Mouse (Mus musculus) hindbrain, embryonic 11.5 days (tissue): ENCODE data around the gene Pimreg. TPM values are rescaled to one million over a fixed set of nuclear protein-coding genes. Genes with fewer than 3 reads are reported as not detected.

Experiments
- ATAC-seq: fragments of 200-750 bp; cut with Nextera tagmentation; 2 replicates; pipeline ENCODE4 v1.8.0; 2017; ENCODE audit warnings: mild to moderate bottlenecking, moderate TSS enrichment, moderate library complexity; ENCODE audit not compliant: low FRiP score
- DNase-seq: peaks from one replicate; pipeline ENCODE4 v3.0.0-alpha.2; 2015; ENCODE audit warnings: low spot score
- H3K27ac ChIP-seq: fragments of 300-500 bp; sonication (generic); 2 replicates; pipeline ENCODE4 v1.5.1; 2014; ENCODE audit warnings: mild to moderate bottlenecking, low read depth, low read length
- H3K27me3 ChIP-seq: fragments of 300-500 bp; sonication (generic); 2 replicates; pipeline ENCODE4 v1.6.1; 2014; ENCODE audit warnings: mild to moderate bottlenecking, low read length, moderate library complexity, mixed read lengths; ENCODE audit not compliant: control insufficient read depth, insufficient read depth
- H3K36me3 ChIP-seq: fragments of 300-500 bp; sonication (generic); 2 replicates; pipeline ENCODE4 v1.6.1; 2014; ENCODE audit warnings: mild to moderate bottlenecking, low read length, moderate library complexity, mixed read lengths; ENCODE audit not compliant: control insufficient read depth, insufficient read depth
- H3K4me1 ChIP-seq: fragments of 300-500 bp; sonication (generic); replicated peaks from 2 replicates; pipeline ENCODE4 v1.6.1; 2014; ENCODE audit warnings: low read length, mixed read lengths; ENCODE audit not compliant: control insufficient read depth, insufficient read depth
- H3K4me2 ChIP-seq: fragments of 300-500 bp; sonication (generic); replicated peaks from 2 replicates; pipeline ENCODE4 v1.6.1; 2014; ENCODE audit warnings: mild to moderate bottlenecking, low read depth, low read length
- H3K4me3 ChIP-seq: fragments of 300-500 bp; sonication (generic); 2 replicates; pipeline ENCODE4 v1.5.1; 2014; ENCODE audit warnings: low read depth, low read length
- H3K9ac ChIP-seq: fragments of 300-500 bp; sonication (generic); 2 replicates; pipeline ENCODE4 v1.6.1; 2014; ENCODE audit warnings: low read depth, low read length
- H3K9me3 ChIP-seq: fragments of 300-500 bp; sonication (generic); 2 replicates; pipeline ENCODE4 v1.6.1; 2016; ENCODE audit warnings: low read length; ENCODE audit not compliant: control insufficient read depth
- WGBS: fragments of 180-500 bp; shearing (Covaris S2); extraction: QIAGEN DNeasy Blood & Tissue Kit; methylation state at CpG from one replicate; pipeline ENCODE4 v1.1.7; 2014; 5-methylcytosine and 5-hydroxymethylcytosine counted together
- polyA plus RNA-seq: library from polyadenylated mRNA; unstranded; fragments of >200 nt; fragmentation: Nextera tagmentation; extraction: Ambion mirVana; gene quantifications from 2 replicates; pipeline ENCODE4 v1.2.1, GENCODE M21; 2014

Gene Pimreg
- polyA plus RNA-seq, 1 experiment from 2014 or later: 158 TPM

DNA sequence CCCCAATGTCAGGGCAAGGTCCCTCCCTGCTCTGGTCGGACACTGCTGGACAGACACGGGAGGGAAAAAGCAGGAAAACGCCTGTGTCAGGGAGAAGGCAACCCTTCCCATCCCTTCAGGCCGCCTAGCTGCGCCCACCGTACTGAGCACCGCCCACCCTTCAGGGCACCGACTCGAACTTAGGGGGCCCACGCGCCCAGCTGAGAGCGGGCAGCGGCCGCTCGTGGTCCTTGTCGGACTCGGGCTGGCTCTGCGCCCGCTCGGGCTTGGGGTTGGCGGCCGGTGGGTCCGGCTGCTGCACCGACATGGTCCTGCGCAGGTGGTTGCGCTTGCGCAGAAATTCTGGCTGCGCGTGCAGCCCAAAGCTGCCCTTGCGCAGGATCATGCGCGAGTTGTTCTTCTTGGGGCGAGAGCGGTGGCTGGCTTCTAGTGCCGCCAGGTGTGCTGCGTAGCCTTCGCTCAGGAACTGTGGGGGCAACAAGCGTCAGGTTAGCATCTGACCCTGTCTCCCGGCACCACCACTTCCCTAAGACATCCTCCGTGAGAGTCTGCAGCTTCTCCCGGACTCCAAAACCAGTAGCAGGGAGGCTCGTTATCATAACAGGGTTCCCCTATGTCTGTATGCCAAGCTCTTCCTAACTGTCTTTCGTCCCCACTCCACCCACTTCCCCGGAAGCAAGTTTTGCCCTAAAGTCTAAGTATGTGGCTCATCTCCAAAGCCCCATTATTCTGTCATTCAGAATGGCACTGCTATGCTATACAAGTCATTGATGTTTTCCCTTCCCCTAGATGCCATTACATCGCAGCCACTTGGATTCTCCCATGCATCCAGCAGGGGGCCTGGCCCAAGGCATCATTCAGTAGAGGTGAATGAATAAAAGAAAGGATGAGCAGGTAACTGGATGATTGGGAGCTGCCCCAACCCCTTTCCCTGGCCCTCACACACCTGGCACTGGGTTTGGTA, 9.3 kb downstream of the Pimreg start:
- ATAC-seq (peak; percentile 53), DNase-seq (peak; percentile 65)
- 3% methylated on average over 45 of the region's 45 CpGs for WGBS
- Histone ChIP-seq H3K27ac (no peak overlapping the region), H3K9me3 (no peaks in the 10 kb centered on the region), H3K27me3 (peaks cover 14% of the 10 kb centered on the region), H3K4me3 (peak overlapping the region; percentile 51), H3K4me1 (no peaks in the 10 kb centered on the region; the same call in 1 of the 2 replicates), H3K9ac (peak overlapping the region; percentile 57), H3K36me3 (peaks cover 2% of the 10 kb centered on the region; the same call in 1 of the 2 replicates), H3K4me2 (peak overlapping the region; percentile 90)

DNA sequence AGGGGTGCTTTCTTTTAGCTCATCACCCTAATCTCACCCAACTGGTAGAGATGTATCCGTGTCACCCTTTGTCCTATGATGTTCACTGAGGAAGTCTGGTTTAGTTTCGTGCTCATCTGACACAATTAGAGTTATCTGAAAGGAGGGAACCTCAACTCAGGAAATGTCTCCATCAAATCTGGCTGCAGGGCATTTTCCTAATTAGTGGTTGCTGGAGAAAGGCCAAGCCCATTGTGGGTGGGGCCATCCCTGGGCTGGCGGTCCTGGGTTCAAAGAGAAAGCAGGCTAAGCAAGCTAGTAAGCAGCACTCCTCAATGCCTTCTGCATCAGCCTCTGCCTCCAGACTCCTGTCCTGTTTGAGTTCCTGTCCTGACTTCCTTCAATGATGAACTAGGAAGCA, 10.4 kb downstream of the Pimreg start:
- no peak overlapping the region for H3K4me3 ChIP-seq
- H3K4me2 ChIP-seq: no peak overlapping the region
- no peaks in the 10 kb centered on the region for H3K36me3 ChIP-seq
- H3K4me1 ChIP-seq: no peaks in the 10 kb centered on the region; the same call in 1 of the 2 replicates
- WGBS: 74% methylated on average over 3 of the region's 3 CpGs
- H3K9me3 ChIP-seq: no peaks in the 10 kb centered on the region
- no peak for DNase-seq
- H3K27ac ChIP-seq: no peak overlapping the region
- H3K9ac ChIP-seq: no peak overlapping the region
- ATAC-seq: no peak
- peaks cover 14% of the 10 kb centered on the region for H3K27me3 ChIP-seq

DNA sequence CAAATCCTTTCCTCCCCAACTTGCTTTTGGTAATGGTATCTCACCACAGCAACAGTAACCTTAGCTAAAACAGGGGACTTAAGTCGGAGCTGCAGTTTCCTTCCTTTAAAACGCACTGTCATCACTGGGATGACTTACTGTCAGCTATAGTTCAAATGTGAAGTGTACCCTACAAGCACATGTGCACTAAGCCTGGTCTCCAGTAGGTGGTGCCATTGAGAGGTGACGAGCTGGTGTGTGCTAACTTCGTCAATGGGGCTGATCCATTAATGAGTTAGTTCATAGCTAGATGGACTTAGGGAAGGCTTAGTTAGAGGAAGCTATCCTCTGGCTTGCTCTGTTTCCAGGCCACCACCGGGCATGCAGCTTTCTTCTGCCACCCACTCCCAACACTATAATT, 10.8 kb downstream of the Pimreg start:
- H3K4me2 ChIP-seq: no peak overlapping the region
- peaks cover 14% of the 10 kb centered on the region for H3K27me3 ChIP-seq
- WGBS: 16% methylated on average over 5 of the region's 5 CpGs
- peak; percentile 85 for DNase-seq
- no peaks in the 10 kb centered on the region; the same call in 1 of the 2 replicates for H3K4me1 ChIP-seq
- H3K9ac ChIP-seq: no peak overlapping the region
- peak; percentile 10; the same call in 1 of the 2 replicates for ATAC-seq
- H3K27ac ChIP-seq: no peak overlapping the region
- H3K9me3 ChIP-seq: no peaks in the 10 kb centered on the region
- no peaks in the 10 kb centered on the region for H3K36me3 ChIP-seq
- H3K4me3 ChIP-seq: no peak overlapping the region

DNA sequence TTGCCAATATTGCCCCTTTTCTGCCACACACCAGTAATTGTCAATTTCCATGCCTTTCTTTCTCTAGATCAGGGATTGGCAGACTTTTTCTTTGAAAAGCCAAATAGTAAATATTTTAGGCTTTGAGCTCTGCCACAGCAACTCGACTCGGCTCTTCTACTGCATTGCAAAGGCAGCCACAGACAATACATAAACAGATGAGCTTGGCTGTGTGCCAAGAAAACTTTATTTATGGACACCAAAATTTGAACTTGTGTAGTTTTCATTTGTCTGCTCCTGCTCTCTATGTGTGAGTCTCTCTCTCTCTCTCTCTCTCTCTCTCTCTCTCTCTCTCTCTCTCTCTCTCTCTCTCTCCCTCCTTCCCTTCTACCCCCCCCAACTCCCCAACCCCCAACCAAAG, 13.3 kb downstream of the Pimreg start:
- H3K4me2 ChIP-seq: no peak overlapping the region
- H3K36me3 ChIP-seq: no peaks in the 10 kb centered on the region
- ATAC-seq (no peak), DNase-seq (no peak)
- H3K9me3 ChIP-seq: no peaks in the 10 kb centered on the region
- no peaks in the 10 kb centered on the region; the same call in 1 of the 2 replicates for H3K4me1 ChIP-seq
- no peak overlapping the region for H3K9ac ChIP-seq
- 66% methylated on average over 2 of the region's 2 CpGs for WGBS
- peaks cover 5% of the 10 kb centered on the region; the same call in 1 of the 2 replicates for H3K27me3 ChIP-seq
- no peak overlapping the region for H3K27ac ChIP-seq
- H3K4me3 ChIP-seq: no peak overlapping the region

DNA sequence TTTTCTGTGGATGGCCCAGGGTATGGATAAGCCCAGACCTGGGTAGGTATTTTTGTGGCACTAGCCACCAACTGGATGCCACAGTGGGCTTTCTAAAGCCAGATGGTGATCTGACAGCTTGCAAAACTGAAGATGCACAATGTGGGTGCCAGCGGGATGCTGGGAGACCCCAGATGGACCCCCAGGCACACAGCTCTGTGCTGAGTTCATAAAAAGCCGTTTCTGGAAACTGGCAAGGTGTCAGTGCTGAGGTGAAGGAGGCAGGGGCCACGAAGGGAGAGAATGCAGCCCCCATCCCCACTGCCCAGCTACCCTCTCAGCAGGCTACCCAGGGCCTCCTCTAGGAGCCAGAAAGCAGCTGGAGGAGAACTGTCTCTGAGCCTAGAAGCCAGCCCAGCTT, 15.3 kb downstream of the Pimreg start:
- 85% methylated on average over 3 of the region's 3 CpGs for WGBS
- no peaks in the 10 kb centered on the region for H3K36me3 ChIP-seq
- no peak overlapping the region for H3K27ac ChIP-seq
- H3K9me3 ChIP-seq: no peaks in the 10 kb centered on the region
- H3K4me2 ChIP-seq: no peak overlapping the region
- H3K4me1 ChIP-seq: no peaks in the 10 kb centered on the region; the same call in 1 of the 2 replicates
- no peak overlapping the region for H3K9ac ChIP-seq
- no peak overlapping the region for H3K4me3 ChIP-seq
- ATAC-seq (no peak), DNase-seq (no peak)
- H3K27me3 ChIP-seq: no peaks in the 10 kb centered on the region

DNA sequence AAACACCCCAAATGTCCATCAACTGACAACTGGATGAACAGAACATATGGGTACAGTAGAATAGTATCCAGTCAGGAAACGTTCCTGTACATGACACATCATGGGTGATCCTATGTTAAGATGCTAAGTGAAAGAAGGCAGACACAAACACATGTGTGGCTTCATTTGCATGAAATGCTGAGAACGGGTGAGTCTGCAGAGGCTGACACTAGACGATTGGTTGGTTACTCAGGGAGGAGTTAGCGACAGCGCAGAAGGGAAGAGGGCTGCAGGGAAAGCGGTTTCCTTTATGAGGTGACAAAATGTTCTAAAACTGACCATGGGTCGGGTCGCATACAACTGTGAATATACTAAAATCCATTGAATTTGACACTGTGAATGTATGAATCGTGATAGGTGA, 18.6 kb downstream of the Pimreg start:
- Histone ChIP-seq H3K4me3 (no peak overlapping the region), H3K36me3 (no peaks in the 10 kb centered on the region), H3K4me1 (no peaks in the 10 kb centered on the region), H3K9ac (no peak overlapping the region), H3K9me3 (no peaks in the 10 kb centered on the region), H3K4me2 (no peak overlapping the region), H3K27ac (no peak overlapping the region), H3K27me3 (no peaks in the 10 kb centered on the region)
- WGBS: 83% methylated on average over 9 of the region's 9 CpGs
- ATAC-seq (no peak), DNase-seq (no peak)

DNA sequence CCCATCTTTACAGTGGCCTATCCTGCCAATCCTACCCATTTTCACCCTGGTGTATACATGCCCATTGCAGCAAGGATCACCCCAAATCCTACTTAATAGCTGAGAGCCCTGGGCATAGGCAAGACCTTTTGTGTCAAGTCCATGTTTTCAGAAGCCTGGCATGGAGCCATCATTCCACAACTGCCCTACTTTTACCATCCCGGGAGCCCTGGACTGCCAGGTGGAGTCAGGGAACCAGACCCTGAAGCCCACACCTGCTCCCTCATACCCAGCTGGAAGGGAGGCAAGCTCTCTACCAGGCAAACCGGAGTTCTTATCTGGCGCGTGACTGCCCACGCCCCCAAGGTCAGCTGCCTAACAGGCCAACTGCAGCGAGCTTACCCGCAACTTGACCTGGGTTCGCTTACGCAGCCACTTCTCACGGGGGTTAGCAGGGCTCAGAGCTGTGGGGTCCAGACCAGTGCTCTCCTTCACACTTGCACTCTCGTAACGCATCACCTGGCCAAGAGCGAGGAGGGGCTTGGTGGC, 19.3 kb downstream of the Pimreg start:
- WGBS: 86% methylated on average over 13 of the region's 13 CpGs
- no peaks in the 10 kb centered on the region for H3K27me3 ChIP-seq
- no peak overlapping the region for H3K4me3 ChIP-seq
- ATAC-seq (no peak), DNase-seq (no peak)
- no peak overlapping the region for H3K9ac ChIP-seq
- no peak overlapping the region for H3K4me2 ChIP-seq
- no peaks in the 10 kb centered on the region for H3K9me3 ChIP-seq
- no peak overlapping the region for H3K27ac ChIP-seq
- H3K36me3 ChIP-seq: no peaks in the 10 kb centered on the region
- H3K4me1 ChIP-seq: no peaks in the 10 kb centered on the region

DNA sequence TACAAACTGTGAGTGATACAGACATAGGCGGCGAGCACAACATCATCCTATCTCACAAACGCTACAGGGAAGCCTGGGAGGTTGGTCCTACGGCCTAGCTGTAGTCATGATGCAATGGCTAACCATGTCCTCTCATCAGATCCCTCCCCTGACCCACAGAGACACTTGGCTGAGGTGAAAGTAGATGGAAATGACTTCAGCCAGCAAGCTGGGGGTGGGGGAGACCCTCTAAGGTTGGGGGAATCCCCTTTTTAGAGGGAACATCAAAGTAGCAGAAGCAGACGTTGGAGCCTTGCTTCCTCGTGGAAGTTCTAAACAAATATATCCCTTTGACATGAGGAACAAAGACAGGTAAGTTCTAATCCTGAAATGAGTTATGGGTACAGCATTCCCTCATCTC, 22.6 kb downstream of the Pimreg start:
- ATAC-seq: no peak
- Histone ChIP-seq H3K27ac (no peak overlapping the region), H3K4me1 (no peaks in the 10 kb centered on the region), H3K4me2 (no peak overlapping the region), H3K27me3 (no peaks in the 10 kb centered on the region), H3K9ac (no peak overlapping the region), H3K36me3 (no peaks in the 10 kb centered on the region), H3K9me3 (no peaks in the 10 kb centered on the region), H3K4me3 (no peak overlapping the region)
- DNase-seq: no peak
- 87% methylated on average over 6 of the region's 6 CpGs for WGBS

DNA sequence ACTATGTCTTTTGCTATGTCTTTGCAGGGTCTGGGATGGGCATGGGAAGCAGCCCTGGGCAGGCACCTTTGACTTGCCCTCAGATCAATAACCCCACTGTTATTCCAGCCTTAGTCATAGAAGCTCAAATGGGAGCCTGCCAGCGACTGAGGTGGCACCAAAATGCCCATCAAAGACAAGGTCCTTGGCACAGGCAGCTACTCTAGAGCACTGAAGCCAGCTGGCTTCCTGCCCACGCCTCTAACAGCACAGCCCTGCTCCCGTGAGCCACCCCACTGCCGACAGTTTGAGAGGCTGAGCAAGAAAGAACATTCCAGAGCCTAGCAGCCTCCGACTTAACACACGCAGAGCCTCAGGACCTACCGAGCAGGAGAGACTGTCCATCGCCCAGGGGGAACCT, 23.3 kb downstream of the Pimreg start:
- Histone ChIP-seq H3K9me3 (no peaks in the 10 kb centered on the region), H3K4me3 (no peak overlapping the region), H3K27me3 (no peaks in the 10 kb centered on the region), H3K4me1 (no peaks in the 10 kb centered on the region), H3K9ac (no peak overlapping the region), H3K4me2 (no peak overlapping the region), H3K36me3 (no peaks in the 10 kb centered on the region), H3K27ac (no peak overlapping the region)
- ATAC-seq (no peak), DNase-seq (no peak)
- 85% methylated on average over 8 of the region's 8 CpGs for WGBS
